8 mouse cellular contexts compared by ENCODE assay signal in the genomic region with DNA sequence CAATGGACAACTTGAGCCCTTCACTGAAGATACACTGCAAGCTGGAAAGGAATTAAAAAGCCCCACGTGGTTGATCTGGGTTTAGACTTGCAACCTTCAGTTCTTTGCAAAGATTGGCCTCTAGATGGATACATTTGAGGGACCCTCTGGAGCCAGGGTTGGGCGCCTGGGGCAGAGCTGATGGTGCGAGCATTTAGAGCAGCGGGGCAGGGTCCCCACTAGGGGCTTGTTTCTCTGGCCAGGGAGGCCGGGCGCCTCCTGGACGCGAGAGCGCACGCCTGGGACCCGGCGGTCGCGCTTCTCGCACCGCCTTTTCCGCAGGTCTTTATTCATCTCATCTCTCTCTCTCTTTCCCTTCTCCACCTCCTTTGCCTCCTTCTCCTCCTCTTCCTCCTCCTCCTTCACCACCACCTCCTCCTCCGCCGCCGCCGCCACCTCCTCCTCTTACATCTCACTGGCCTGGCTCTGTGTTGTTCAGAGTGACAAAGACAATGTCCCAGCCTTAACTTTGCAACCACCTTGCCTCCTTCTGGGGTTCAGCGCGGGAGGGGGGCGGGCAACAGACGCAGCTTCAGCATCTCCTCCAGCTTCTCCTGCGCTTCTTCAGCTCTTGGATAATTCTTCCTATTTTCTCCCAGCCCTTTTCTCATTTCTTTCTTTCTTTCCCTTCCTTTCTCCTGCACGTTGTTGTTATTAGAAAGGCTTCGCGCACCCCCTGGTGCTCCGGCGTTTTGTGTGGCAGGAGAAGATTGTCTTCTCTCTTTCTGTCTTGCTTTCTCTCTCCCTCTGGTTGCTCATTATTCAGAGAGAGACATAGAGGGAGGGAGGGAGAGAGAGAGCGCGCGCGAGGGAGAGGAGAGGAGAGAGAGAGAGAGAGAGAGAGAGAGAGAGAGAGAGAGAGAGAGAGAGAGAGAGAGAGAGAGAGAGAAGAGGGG. TPM values are rescaled to one million over a fixed set of nuclear protein-coding genes. Genes with fewer than 3 reads are reported as not detected.
DNase-seq lines count a peak whose midpoint lies in the region; ATAC-seq and TF ChIP-seq lines count a peak whose summit lies in the region.

No protein-coding gene starts in this region.

- no peak for TF ChIP-seq CTCF in brain, embryonic 14.5 days (IDR thresholded peaks at IDR 0.05; ENCODE audit: borderline replicate concordance, extremely low read depth, insufficient read depth, insufficient read length)
- TF ChIP-seq CTCF in liver, embryonic 14.5 days (IDR thresholded peaks at IDR 0.05; ENCODE audit: low read depth), result no peak

- DNase-seq in lung, postnatal 36 days, result no peak
- DNase-seq in brain, embryonic 14.5 days (ENCODE audit: low read depth), result peak; percentile 89
- DNase-seq in liver, embryonic 14.5 days (ENCODE audit: low read depth in 3 of 3, low spot score in 3 of 3), result no peak
- peak; percentile 44 to 67 for DNase-seq in right cerebral cortex, adult 2 months (ENCODE audit: low spot score in 2 of 2)
- no peak for DNase-seq in thymus, postnatal 10 days (ENCODE audit: low spot score in 2 of 2)

- peak; percentile 39; the same call in 1 of the 2 replicates for TF ChIP-seq POLR2A in brain, embryonic 14.5 days (IDR thresholded peaks at IDR 0.05; ENCODE audit: borderline replicate concordance, extremely low read depth, insufficient read depth, insufficient read length, poor library complexity, severe bottlenecking)

- 0% methylated on average over 30 of the region's 35 CpGs for WGBS in lung, embryonic 16.5 days
- under 1% methylated on average over 31 of the region's 35 CpGs for WGBS in forebrain, embryonic 15.5 days
- under 1% methylated on average over 34 of the region's 35 CpGs for WGBS in intestine, embryonic 16.5 days
- 1% methylated on average over 34 of the region's 35 CpGs for WGBS in liver, embryonic 14.5 days (ENCODE audit: insufficient replicate concordance)

- TF ChIP-seq EP300 in liver, embryonic 14.5 days (IDR thresholded peaks at IDR 0.05; ENCODE audit: low read depth), result no peak

- H3K27me3 ChIP-seq in lung, embryonic 16.5 days (ENCODE audit: control insufficient read depth, insufficient read depth, low read depth, low read length), result no peaks in the 10 kb centered on the region
- H3K27me3 ChIP-seq in forebrain, embryonic 15.5 days, result no peaks in the 10 kb centered on the region
- H3K27me3 ChIP-seq in intestine, embryonic 16.5 days (replicated peaks; ENCODE audit: control insufficient read depth, insufficient read depth, low read length), result no peaks in the 10 kb centered on the region
- H3K27me3 ChIP-seq in liver, embryonic 14.5 days (ENCODE audit: control insufficient read depth, insufficient read depth, low read length), result peaks cover 46% of the 10 kb centered on the region

- H3K27ac ChIP-seq in lung, embryonic 16.5 days (ENCODE audit: low read length), result peak overlapping the region; percentile 90
- H3K27ac ChIP-seq in forebrain, embryonic 15.5 days (replicated peaks), result peak overlapping the region; percentile 99
- H3K27ac ChIP-seq in intestine, embryonic 16.5 days (ENCODE audit: low read length), result peak overlapping the region; percentile 95
- no peak overlapping the region for H3K27ac ChIP-seq in liver, embryonic 14.5 days

- H3K4me1 ChIP-seq in lung, embryonic 16.5 days (replicated peaks; ENCODE audit: control insufficient read depth, insufficient read depth, low read length), result peaks cover 16% of the 10 kb centered on the region
- peaks cover 33% of the 10 kb centered on the region for H3K4me1 ChIP-seq in forebrain, embryonic 15.5 days
- peaks cover 17% of the 10 kb centered on the region for H3K4me1 ChIP-seq in intestine, embryonic 16.5 days (ENCODE audit: control insufficient read depth, insufficient read depth, low read length)
- 0 out of 4 replicates have a peak, but pooled peaks cover 0 to 2% of the 10 kb centered on the region in 2 experiments for H3K4me1 ChIP-seq in liver, embryonic 14.5 days (replicated peaks; ENCODE audit: control insufficient read depth in 2 of 2, insufficient read depth in 2 of 2, low read length in 1 of 2)

- peak overlapping the region; percentile 95 for H3K4me2 ChIP-seq in lung, embryonic 16.5 days (ENCODE audit: low read depth, low read length)
- H3K4me2 ChIP-seq in forebrain, embryonic 15.5 days (replicated peaks), result peak overlapping the region; percentile 82
- H3K4me2 ChIP-seq in intestine, embryonic 16.5 days (ENCODE audit: low read depth, low read length), result peak overlapping the region; percentile 82
- H3K4me2 ChIP-seq in liver, embryonic 14.5 days (ENCODE audit: low read depth), result peak overlapping the region; percentile 57

- peak; percentile 37 for ATAC-seq in lung, embryonic 16.5 days (ENCODE audit: low read depth)
- peak; percentile 54 for ATAC-seq in forebrain, embryonic 15.5 days (replicated peaks)
- ATAC-seq in intestine, embryonic 16.5 days, result peak; percentile 31
- no peak for ATAC-seq in liver, embryonic 14.5 days (ENCODE audit: insufficient read depth)

- peak overlapping the region; percentile 80 for H3K4me3 ChIP-seq in lung, embryonic 16.5 days (ENCODE audit: low read length)
- peak overlapping the region; percentile 84 for H3K4me3 ChIP-seq in forebrain, embryonic 15.5 days
- peak overlapping the region; percentile 78 for H3K4me3 ChIP-seq in intestine, embryonic 16.5 days (ENCODE audit: low read length)
- peak overlapping the region; percentile 20 to 56 for H3K4me3 ChIP-seq in liver, embryonic 14.5 days (ENCODE audit: insufficient read depth in 1 of 2, low read depth in 2 of 2, low read length in 2 of 2)

- no peaks in the 10 kb centered on the region for H3K36me3 ChIP-seq in lung, embryonic 16.5 days (ENCODE audit: control insufficient read depth, insufficient read depth, low read length)
- no peaks in the 10 kb centered on the region for H3K36me3 ChIP-seq in forebrain, embryonic 15.5 days
- no peaks in the 10 kb centered on the region for H3K36me3 ChIP-seq in intestine, embryonic 16.5 days (ENCODE audit: control insufficient read depth, insufficient read depth, low read length)
- H3K36me3 ChIP-seq in liver, embryonic 14.5 days (replicated peaks; ENCODE audit: control insufficient read depth, insufficient read depth, low read depth), result no peaks in the 10 kb centered on the region

- no peaks in the 10 kb centered on the region for H3K9me3 ChIP-seq in lung, embryonic 16.5 days (ENCODE audit: control insufficient read depth, low read length)
- H3K9me3 ChIP-seq in forebrain, embryonic 15.5 days, result no peaks in the 10 kb centered on the region
- no peaks in the 10 kb centered on the region for H3K9me3 ChIP-seq in intestine, embryonic 16.5 days (ENCODE audit: control insufficient read depth, low read length)
- no peaks in the 10 kb centered on the region for H3K9me3 ChIP-seq in liver, embryonic 14.5 days (ENCODE audit: control insufficient read depth, low read length)

- H3K9ac ChIP-seq in lung, embryonic 16.5 days (ENCODE audit: low read length), result peak overlapping the region; percentile 90
- H3K9ac ChIP-seq in forebrain, embryonic 15.5 days (replicated peaks), result peak overlapping the region; percentile 96
- peak overlapping the region; percentile 82 for H3K9ac ChIP-seq in intestine, embryonic 16.5 days (ENCODE audit: low read depth, low read length)
- H3K9ac ChIP-seq in liver, embryonic 14.5 days (replicated peaks), result no peak overlapping the region

RNA-seq across cellular contexts. Expression of gene Zfp462, which starts 2.5 kb away (rescaled TPM):
- polyA plus RNA-seq in lung, embryonic 16.5 days (2015; fragmentation: Nextera tagmentation; extraction: Ambion mirVana), result 2.6 and 2.7 TPM in 2 replicates
- 76.3 and 93.8 TPM in 2 replicates for polyA plus RNA-seq in brain, embryonic 14.5 days (2012; rRNA removed)
- 21.0 and 21.9 TPM in 2 replicates for polyA plus RNA-seq in forebrain, embryonic 15.5 days (2015; fragmentation: Nextera tagmentation; extraction: Ambion mirVana)
- 2.2 and 2.4 TPM in 2 replicates for polyA plus RNA-seq in intestine, embryonic 16.5 days (2015; fragmentation: Nextera tagmentation; extraction: Ambion mirVana)
- 0.35 and 0.36 TPM in 2 replicates for polyA plus RNA-seq in liver, embryonic 14.5 days (2012; rRNA removed)
- polyA plus RNA-seq in liver, embryonic 14.5 days (2014; fragmentation: Nextera tagmentation; extraction: Ambion mirVana), result 0.05 and 0.08 TPM in 2 replicates

Comparison
In these comparisons a context has a peak if more than half of its experiments do, and no peak if none do; other contexts are left out.
1. DNase-seq: peak in brain, embryonic 14.5 days (single experiment) and right cerebral cortex, adult 2 months (2 of 2); none in lung, postnatal 36 days (single experiment), liver, embryonic 14.5 days (0 of 3) and thymus, postnatal 10 days (0 of 2).
2. Peak in every context shown above with its lines, with median percentiles within 50 percentile points of each other: H3K4me2 ChIP-seq and H3K4me3 ChIP-seq.